Mouse (Mus musculus) c-Kit-positive CD71-negative TER-119-negative erythroid progenitor cells, embryonic 14.5 days (primary cell): ENCODE data around the gene Fthl17a.

ENCODE experiments used
- DNase-seq: peaks from one replicate; pipeline ENCODE4 v3.0.0-alpha.2; 2013; ENCODE audit warnings: low read depth

Fthl17a gene

GRCm38 (mm10) chrX:85249379-85249778, at the start of gene Fthl17a:
TSS of gene Fthl17a (plus strand) at chrX:85249679.
- DNase-seq, result no peak

- no peak for DNase-seq
These were observed 42.5 kb upstream of the Fthl17a start for GRCm38 (mm10) chrX:85207001-85207400.

DNA sequence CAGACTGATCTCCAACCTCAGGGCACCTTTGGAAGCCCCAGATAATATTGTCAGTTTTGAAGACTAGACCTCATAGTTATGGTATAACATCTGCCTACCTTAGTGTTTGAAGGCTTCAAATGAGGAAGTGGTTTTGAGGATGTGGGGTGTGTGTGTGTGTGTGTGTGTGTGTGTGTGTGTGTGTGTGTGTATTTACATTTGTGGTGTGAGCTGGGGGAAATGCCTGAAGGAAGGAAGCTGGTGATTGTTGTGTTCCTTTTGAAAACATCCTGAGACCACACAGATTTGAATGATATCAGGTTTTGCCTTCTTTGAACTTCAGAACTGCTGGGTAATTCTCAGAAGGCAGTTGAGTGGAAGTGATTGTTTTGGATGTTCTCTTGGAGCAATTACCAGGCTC, 22.6 kb upstream of the Fthl17a start:
- no peak for DNase-seq

DNA sequence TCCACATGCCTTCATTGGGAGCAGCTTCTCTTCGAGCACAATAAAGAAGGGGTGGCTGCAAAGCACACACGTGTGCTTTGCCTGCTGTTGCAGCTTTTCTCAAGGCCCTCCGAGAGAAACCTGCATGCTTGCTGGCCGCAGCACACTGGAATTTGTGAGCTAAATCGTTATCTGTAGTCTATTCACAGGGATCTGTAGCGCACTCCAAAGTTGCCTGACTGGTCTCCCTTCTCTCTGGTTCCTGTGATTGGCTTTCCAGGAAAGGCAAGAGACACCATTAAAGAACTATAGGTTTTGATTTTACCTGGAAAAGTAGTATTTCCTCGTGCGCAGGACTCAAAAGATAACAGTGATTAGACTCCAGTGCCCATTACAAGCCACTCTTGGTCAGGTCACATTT, 22.3 kb downstream of the Fthl17a start:
- DNase-seq, result no peak

- no peak for DNase-seq
These were observed 22.8 kb downstream of the Fthl17a start for GRCm38 (mm10) chrX:85272296-85272695.

GRCm38 (mm10) chrX:85289846-85290245, 40.4 kb downstream of the Fthl17a start:
- DNase-seq, result no peak

DNA sequence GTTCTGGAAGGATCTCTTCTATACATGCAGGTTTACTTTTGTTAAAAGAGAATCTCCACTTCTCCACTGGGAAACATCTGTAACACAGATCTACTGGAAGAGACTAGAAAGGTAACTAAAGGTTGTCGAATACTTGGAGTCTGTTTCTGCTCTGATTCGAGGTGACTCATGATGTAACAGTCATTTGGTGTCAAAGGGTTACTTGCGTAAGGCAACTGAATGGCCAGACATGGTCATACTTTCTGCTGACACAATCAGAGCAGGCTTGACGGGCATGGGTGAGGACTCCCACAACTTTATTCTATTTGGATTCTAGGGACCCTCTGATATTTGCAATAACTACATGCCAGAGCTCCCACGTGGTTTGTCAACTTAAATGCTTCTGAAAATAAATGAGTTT, 43.3 kb downstream of the Fthl17a start:
- DNase-seq, result no peak

DNA sequence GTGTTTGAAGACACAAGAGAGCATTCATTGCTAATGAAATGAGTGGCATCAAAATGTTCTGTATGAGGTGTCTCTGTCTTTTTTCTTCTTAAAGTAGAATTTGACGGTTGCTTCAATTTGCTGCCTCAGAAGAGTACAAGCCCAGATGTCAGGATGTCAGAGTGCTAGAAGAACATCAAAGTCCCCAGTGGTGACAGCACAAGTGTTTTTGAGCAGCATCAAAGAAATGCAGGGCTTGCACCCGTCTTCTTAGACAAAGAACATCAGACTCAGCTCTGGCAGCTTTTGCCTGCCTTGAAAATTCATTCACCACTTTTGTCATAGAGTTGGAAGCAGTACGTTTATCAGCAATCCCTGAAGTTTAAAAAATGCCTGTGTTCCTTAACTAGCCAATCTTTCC, 44.5 kb downstream of the Fthl17a start:
- DNase-seq, result no peak

GRCm38 (mm10) chrX:85304674-85305073, 55.2 kb downstream of the Fthl17a start:
- DNase-seq, result no peak

DNA sequence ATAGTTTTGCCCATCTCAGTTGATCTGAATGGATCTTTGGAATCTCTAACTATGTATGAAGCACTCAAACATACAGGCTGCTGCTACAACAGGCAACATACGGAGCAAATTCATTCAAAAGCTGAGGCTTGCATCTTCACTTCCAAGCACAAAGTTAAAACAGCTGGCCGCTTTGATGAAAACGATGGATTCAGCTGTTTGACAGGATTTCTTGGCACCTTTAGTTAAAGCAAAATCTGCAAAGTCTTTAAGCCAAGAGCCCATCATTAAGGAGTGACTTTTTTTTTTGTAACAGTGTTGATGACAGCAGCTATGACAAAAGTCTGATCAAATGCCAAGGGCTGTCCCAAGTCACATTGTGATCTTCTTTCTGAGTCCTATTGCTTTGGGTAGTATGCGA, 69.1 kb downstream of the Fthl17a start:
- no peak for DNase-seq

DNA sequence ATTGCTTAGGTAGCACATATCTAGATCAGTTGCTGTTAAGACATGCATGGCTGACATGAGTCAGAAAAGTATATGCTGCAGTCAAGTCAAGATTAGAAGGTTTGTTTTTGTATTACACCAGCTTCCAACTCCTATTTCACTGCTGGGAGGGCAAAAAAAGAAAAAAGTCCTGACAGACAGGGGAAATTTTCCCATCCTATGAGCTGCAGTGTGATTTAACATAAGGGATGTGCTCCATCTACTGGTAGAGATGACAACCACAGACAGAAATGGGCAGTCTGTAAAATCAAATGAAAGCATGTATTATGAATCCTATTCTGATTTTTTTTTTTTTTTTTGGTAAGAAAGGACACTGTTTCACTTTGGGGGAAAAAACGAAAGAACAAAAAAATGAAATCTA, 69.7 kb downstream of the Fthl17a start:
- no peak for DNase-seq
